Mouse (Mus musculus) ES-CJ7 (cell line): ENCODE measurements at regions not wholly inside any gene's neighbourhood (a gene's known extent, or its start where the extent isn't known, plus 50 kb on each side); places are given as distances from the start of the nearest gene placed in this dataset.

Experiments used
- DNase-seq: peaks from one replicate; pipeline ENCODE4 v3.0.0; 2011; ENCODE audit warnings: low read depth, low spot score

DNA sequence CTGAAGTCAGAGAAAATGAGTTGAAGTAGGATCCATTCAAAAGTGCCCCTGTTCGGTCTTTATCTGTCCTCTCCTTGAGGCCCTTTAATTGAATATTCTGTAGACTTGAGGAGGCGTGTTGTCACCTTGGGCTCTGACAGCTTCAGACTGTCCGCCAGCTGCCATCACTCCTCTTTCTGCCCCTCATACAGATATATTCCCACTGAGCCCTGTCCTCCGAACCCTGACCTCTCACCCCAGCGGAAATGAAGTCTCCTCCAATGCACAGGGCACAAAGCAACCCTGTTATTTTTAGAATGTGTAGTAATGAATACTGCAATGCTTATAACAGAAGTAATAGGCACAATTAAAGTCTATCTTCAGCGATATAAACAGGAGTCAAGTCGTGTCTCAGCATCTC, 117.4 kb upstream of the Gm14444 start:
- DNase-seq = no peak

DNA sequence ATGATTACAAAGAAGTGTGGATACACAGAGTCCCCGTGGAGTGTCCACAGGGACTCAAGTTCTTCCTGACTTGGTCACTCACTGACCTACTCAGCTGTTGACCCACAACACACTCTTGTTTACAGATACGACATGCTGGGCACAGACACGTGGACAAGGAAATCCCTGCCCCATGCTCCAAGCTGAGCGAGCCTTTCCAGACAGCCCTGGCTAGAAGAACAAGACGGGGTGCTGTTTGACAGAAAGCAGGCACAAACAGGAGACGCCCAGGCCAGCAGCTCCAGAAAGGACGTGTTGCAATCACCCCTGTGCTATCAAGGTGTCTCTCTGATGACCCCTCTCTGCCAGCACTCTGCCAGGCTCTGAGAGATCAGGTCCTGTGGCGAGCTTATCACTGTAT, 112.6 kb upstream of the Gm14444 start:
- no peak for DNase-seq

DNA sequence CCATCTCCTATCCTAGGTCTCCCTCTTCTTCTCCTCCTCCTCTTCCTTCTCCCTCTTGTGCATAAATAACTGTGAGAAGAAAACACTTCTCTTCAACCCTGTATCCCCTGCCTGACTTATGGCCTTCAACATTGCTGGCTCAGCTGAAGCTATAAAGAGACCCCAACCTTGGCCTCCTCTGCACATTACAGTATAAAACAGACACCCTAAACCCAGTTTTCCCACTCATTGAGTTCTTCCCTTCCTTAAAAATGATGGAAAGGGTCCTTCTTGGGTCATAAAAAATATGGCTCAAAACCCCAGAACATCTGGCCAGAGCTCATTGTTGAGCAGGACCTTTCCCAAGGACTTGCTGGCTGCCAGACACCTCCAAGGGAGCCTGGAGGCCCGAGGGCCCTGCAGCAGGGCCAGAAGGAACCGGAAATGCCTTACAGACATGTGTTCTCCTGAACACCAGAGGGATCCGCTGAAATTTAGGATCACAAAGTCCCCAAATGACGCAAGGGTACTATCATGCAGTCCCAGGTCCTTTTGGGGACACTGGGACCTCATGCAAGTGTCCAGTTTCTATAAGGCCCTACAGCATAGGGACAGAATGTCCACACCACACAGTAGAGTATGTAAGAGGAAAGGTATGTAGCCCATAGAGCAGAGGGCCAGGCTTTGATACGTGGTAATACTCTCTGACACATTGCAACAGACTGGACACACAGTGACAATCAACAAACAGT, 109.9 kb upstream of the Gm14444 start:
- DNase-seq = no peak

DNA sequence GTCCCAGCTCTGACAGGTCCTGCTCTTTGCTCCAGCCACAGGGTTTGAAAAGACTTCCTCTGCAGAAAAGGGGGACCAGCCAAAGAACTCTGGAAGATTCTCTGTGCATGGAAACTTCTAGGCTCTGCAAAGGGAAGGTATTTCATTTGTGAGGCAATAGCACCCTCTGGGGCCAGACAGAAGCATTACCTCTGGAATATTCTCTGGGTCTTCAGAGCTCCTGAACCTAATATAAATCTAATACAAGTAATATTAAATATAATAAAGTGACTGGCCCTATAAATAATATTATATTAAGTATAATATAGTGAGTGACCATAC, 109.4 kb upstream of the Gm14444 start:
- DNase-seq = no peak

DNA sequence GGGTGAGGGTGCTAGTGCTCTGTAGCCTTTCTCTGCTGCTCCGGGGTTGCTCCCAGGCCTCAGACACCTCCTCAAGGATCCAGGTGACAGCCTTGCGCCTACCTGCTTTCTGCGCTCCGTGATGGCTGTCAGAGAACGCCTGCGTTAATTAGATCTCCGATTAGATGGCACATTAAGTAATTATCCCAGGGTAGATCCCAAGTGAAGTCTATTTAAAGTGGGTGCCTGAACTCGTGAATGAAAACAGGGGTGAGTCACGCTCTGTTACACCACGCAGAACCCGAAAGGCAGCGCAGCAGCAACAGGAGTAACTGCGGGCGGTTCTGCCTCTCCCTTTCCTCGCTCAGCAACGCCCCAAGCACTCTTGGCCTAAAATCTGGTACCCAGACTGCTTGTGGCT, 108.2 kb upstream of the Gm14444 start:
- no peak for DNase-seq

DNA sequence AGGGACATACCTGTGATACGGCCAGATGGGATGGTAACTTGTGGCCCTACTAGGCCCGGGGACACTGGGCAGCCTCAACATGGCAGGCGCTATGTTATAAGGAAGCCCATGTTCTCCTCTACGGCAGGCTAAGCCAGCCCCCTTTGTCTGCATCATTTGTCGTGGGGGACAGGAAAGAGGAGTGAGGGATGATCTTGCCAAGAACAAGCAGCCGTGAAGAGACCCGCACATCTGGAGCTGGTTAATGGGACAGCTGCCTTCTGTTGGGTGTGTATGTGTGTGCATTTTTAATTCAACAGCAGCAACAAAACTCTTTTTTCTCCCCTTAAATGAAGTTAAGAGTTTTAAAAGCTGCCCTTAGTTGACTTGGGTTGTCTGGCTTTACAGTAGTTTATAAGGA, 106.4 kb upstream of the Gm14444 start:
- DNase-seq = no peak

DNA sequence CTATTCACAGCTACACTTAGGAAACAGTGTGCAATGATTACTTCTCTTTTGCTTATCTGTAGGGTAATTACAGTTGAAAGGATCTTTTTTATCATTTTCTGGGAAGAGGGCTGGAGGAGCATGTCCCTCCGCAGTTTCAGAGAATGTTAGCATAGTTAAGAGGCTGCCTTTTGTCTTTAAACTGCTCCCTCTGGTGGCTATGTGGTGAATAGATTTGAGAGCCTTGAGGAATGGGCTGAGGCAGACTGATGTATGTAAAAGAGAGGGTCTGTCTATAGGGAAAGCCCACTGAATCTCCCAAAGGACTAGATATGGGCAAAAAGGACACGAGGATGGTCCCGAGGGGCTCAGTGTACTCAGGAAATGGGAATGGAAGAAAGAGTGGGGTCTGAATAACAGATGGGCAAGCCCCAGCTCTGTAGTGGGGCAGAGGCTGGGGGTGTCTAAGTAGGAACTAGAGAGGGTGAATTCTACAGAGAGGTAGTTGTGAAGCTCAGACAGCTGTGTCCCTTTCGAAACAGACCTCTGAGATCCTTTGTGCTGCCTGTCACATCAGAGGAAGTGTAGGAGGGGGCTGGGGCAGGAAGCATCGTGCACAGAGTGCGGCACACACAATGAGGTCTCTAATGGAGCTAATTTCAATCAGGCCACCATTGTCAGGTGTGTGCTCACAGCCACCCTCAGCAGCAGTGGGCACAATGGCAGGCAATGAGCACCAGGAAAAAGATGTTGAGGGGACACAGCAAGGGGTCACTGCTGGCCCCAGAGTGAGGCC, 104.0 kb upstream of the Gm14444 start:
- peak; percentile 67 for DNase-seq

DNA sequence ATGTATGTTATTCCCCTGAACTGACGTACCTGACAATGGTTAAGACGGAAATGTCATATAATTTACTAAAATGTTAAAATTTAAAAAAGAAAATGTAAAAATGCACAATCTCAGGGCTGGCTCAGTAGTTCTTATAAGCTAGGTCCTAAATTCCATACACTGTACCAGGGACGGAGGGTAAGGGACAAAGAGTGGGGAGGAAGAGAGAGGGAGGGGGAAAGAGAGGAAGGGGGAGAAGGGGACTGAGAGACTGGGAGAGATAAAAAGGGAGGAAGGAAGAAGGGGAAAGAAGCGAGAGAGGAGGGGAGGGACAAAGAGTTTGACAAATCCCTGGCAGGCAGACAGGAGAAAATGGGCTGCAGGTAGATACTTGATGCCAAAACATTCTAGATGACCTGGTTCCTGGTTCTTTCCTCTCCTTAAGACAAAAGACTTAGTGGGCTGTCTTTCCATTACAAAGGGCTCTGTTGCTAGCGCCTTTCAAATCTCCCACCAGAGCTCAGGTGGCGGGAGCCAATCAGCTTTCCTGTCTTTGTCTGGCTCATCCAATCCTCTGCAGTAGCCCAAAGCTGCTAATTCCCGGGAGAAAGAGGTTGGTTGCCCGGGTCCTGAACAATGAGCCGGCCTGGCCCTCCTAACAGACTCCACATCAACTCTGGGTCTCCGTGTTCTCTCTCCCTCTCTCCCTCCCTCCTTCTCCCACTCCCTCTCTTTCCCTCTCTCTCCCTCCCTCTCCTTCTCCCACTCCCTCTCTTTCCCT, 92.7 kb upstream of the Gm14444 start:
- DNase-seq = peak; percentile 95

DNA sequence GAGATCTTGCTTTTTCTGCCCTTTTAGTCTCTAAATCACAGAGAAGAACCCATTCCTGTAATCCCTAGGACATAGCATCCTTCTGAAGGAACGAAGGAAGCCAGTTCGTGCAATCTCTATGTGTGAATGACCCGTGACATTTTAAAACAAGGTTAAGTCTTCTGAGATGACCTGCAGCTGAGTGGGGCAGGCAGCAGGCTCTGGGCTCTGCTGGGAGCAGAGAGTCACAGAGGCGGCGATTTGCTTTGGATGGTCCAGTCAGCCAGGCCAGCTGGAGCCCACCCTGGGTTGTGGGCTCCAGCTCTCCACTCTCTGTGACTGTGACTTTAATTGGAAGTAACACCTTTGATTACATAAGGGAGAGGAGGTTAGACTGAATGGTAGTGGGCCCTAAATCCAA, 92.1 kb upstream of the Gm14444 start:
- no peak for DNase-seq

DNA sequence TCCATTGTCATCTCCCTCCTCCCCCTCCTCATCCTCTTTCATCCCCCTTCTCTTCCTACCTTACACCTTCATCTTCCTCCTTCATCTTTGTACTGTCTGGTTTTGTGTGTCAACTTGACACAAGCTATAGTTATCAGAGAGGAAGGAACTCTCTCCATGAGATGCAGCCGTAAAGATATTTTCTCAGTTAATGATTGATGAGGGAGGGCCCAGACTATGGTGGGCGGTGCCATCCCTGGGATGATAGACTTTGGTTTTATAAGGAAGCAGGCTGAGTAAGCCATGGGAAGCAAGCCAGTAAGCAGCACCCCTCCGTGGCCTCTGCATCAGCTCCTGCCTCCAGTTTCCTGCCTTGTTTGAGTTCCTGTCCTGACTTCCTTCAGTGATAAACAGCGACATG, 87.8 kb upstream of the Gm14444 start:
- DNase-seq = no peak

DNA sequence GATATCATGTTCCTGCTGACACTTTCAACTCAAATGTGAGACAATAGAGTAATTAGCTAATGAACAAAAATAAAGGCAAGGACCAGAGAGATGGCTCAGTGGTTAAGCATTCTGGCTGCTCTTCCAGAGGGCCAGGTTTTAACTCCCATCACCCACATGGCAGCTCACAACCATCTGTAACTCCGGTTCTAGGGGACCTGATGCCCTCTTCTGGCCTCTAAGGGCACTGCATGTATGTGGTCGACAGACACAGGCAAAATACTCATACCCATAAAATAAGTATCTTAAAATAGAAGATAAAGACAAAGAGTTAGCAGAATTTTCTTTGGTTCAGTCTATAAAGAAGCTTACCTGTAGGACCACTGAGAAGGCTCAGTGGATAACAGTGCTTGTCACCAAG, 80.3 kb upstream of the Gm14444 start:
- DNase-seq = peak; percentile 50

DNA sequence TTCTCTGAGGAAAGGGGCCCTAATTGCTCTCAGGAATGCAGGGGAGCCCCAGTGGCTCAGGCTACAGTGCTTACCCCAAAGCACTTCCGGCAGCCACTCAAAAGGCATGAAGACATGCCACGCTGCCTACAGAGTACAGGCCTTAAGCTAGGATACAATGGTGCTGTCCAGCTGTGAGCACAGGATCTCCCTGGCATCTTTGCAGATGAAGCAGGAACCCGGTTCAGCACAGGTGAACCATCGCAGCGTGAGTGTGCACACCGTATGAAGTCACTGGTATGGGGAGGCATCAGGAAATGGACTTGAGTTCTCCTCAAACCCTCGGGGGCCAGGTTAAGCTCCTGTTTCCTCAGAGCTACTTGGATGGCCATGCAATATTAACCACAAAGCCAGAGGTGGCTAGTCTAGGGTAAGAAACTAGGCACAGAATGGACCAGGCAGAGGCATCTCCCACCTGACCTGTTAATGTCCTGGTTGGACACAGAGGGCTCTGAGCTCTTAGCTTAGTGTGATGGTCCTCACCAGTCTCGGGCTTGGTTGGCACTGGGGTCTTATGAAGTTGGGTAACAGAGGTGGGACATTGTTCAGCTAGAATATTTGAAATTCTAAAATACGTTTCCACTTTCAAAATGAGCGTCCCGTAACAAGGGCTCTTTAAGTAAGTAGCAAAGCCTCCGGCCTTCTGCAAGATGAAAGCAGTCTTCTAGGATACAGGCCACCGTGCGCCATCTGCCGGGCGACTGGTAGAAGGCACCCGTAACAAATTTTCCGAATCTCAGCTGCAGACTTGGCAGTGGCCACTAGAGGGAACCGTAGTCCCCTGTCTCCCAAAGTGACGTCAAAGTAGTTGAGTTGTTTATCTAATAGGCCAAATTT, 77.7 kb upstream of the Gm14444 start:
- DNase-seq = peak; percentile 81

DNA sequence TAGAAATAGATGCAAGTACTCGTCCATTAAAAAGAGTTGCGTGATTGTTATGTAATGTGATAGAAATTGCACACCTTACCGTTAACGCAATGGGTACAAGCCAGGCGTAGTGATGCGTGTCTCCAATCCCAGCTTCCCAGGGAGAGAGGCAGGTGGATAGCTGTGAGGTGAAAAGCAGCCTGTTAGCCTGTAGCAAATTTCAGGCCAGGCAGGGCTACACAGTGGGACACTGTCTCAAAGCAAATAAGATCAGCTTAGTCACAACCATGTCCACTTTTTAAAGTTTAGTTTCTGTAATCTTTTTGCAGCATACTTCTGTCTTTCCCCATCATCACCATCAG, 77.1 kb upstream of the Gm14444 start:
- no peak for DNase-seq

DNA sequence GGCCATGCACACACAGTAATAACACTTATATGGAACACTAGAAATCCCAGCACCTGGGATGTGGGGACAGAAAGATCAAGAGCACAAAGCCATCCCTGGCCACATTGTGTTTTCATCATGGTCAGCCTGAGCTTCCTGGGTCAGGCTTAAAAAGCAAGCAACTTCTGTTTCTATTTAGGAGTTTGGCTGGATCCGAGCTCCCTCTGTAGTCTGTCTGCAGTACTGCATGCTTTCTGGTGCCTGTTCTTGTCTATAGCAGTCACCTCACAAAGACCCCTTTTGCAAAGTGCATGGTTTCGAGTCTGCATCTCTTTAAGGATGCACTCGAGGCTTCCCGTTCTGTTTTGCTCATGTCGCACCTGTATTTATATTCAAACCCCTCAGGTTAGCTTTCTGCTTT, 73.4 kb upstream of the Gm14444 start:
- DNase-seq = peak; percentile 78

DNA sequence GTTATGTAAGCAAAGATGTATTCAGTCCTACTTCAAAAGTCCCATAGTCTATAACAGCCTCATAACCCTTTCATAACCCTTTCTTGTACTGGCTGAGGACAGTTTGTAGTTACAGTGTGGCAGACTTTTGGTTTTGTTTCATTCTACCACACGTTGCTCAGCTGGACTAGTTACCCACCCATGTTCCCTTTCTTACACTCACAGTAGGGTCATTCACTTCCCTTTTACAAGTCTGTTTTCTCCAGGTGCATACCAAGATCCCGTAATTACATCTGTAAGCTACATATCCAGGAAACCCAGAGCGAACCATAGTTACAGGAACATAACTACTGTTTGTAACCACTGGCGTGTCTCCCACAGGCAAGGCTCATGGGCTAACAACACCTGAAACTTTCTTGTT, 72.1 kb upstream of the Gm14444 start:
- DNase-seq = no peak

DNA sequence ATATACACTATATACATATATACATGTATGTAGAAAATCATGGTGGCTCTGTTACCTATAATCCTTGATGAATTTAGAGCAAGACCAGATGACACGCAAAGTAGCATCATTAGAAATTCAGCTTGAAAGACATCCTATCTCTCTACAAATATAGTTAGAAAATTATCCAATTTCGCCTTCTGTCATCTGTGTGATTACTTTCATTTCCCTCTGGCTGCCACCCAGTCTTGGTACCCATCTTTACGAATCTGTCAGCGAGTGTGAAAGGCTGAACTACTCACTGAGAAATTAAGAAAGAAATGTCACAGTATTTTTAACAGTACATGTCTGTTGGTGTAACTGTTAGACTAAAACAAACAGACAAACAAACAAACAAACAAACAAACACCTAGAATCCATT, 67.8 kb upstream of the Gm14444 start:
- no peak for DNase-seq

DNA sequence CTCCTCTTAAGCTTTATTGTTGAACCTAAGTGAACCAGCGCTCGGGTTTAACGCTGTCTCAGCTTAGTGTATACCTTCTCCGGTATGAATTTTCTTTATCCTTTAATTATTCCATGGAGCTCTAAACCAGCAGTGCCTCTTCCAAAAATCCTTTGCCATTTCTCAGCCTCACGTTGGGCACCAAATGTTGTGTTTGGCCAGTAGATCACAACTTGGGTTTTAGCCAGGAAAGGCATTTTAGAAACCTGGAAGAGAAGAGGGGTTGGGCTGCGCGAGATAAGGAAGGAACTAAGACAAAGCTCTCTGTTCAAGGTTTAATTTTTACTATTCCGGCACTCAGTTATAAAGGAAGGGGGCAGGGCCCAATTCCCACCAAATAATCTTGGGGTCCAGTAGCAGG, 61.9 kb upstream of the Gm14444 start:
- no peak for DNase-seq
